Mouse (Mus musculus) liver, embryonic 16.5 days (tissue): ENCODE measurements around the gene Ifna14. TPM values are rescaled to one million over a fixed set of nuclear protein-coding genes. Genes with fewer than 3 reads are reported as not detected.

ENCODE experiments used
- ATAC-seq: fragments of 200-750 bp; cut with Nextera tagmentation; 2 replicates; pipeline ENCODE4 v1.8.0; 2017; ENCODE audit warnings: low read depth, mild to moderate bottlenecking, moderate number of reproducible peaks, moderate library complexity
- H3K27ac ChIP-seq: fragments of 300-500 bp; sonication (generic); 2 replicates; pipeline ENCODE4 v1.5.1; 2014; ENCODE audit warnings: mild to moderate bottlenecking, low read length
- H3K27me3 ChIP-seq: fragments of 300-500 bp; sonication (generic); 2 replicates; pipeline ENCODE4 v1.6.1; 2014; ENCODE audit warnings: low read depth, low read length, mixed read lengths; ENCODE audit not compliant: control insufficient read depth, insufficient read depth
- H3K36me3 ChIP-seq: fragments of 300-500 bp; sonication (generic); 2 replicates; pipeline ENCODE4 v1.6.1; 2014; ENCODE audit warnings: mild to moderate bottlenecking; ENCODE audit not compliant: control insufficient read depth, insufficient read depth
- H3K4me1 ChIP-seq: fragments of 300-500 bp; sonication (generic); 2 replicates; pipeline ENCODE4 v1.6.1; 2014; ENCODE audit warnings: low read depth, low read length, mixed read lengths; ENCODE audit not compliant: control insufficient read depth
- H3K4me2 ChIP-seq: fragments of 300-500 bp; sonication (generic); 2 replicates; pipeline ENCODE4 v1.6.1; 2014; ENCODE audit warnings: low read depth, low read length, mixed read lengths
- H3K4me3 ChIP-seq: fragments of 300-500 bp; sonication (generic); 2 replicates; pipeline ENCODE4 v1.5.1; 2014; ENCODE audit warnings: low read depth, mild to moderate bottlenecking, low read length
- H3K9ac ChIP-seq: fragments of 300-500 bp; sonication (generic); 2 replicates; pipeline ENCODE4 v1.6.1; 2014; ENCODE audit warnings: low read depth, low read length
- H3K9me3 ChIP-seq: fragments of 300-500 bp; sonication (generic); replicated peaks from 2 replicates; pipeline ENCODE4 v1.6.1; 2016; ENCODE audit warnings: low read length; ENCODE audit not compliant: control insufficient read depth
- WGBS: fragments of 180-500 bp; shearing (Covaris S2); extraction: QIAGEN DNeasy Blood & Tissue Kit; methylation state at CpG from one replicate; pipeline ENCODE4 v1.1.7; 2014; ENCODE audit not compliant: insufficient replicate concordance; 5-methylcytosine and 5-hydroxymethylcytosine counted together
- polyA plus RNA-seq: library from polyadenylated mRNA; unstranded; fragments of >200 nt; fragmentation: Nextera tagmentation; extraction: Ambion mirVana; gene quantifications from 2 replicates; pipeline ENCODE4 v1.2.1, GENCODE M21; 2015

Ifna14 gene
- polyA plus RNA-seq, 1 experiment from 2014 or later = not detected

GRCm38 (mm10) chr4:88536640-88537039 lies 35.0 kb downstream of the Ifna14 start:
- no peak for ATAC-seq
- Histone ChIP-seq H3K27me3 (no peaks in the 10 kb centered on the region), H3K9me3 (no peaks in the 10 kb centered on the region), H3K4me2 (no peak overlapping the region), H3K36me3 (no peaks in the 10 kb centered on the region), H3K27ac (no peak overlapping the region; the same call in none of the 2 replicates), H3K4me1 (peaks cover 21% of the 10 kb centered on the region), H3K9ac (no peak overlapping the region), H3K4me3 (no peak overlapping the region)
- 69% methylated on average over 7 of the region's 7 CpGs for WGBS

DNA sequence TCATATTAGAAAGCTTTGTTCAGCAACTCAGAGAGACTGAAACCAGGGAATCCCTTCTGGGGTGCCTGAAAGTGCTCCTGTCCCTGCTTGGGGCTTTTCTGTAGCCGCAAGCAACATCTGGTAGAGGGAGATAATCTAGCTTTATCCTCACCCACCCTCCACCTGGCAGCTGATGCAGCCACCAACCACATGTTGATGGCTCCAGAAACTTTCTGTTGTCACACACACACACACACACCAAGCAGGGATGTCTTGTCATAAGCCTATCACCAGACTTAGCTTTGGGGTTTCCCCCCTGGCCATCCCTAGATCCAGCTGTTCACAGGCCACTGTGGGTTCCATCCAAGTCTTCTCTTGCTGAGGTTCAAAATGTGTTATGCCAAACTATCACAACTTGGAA lies 35.9 kb downstream of the Ifna14 start:
- Histone ChIP-seq H3K36me3 (no peaks in the 10 kb centered on the region), H3K27ac (peak overlapping the region; percentile 67), H3K4me3 (no peak overlapping the region), H3K4me1 (peaks cover 21% of the 10 kb centered on the region), H3K27me3 (no peaks in the 10 kb centered on the region), H3K9me3 (no peaks in the 10 kb centered on the region), H3K9ac (no peak overlapping the region), H3K4me2 (peak overlapping the region; percentile 17; the same call in 1 of the 2 replicates)
- ATAC-seq = peak; percentile 95
- WGBS = 20% methylated on average over 1 of the region's 1 CpGs

- Histone ChIP-seq H3K36me3 (no peaks in the 10 kb centered on the region), H3K4me2 (no peak overlapping the region), H3K27me3 (no peaks in the 10 kb centered on the region), H3K4me3 (no peak overlapping the region), H3K9ac (no peak overlapping the region), H3K4me1 (peaks cover 21% of the 10 kb centered on the region), H3K27ac (no peak overlapping the region), H3K9me3 (no peaks in the 10 kb centered on the region)
- ATAC-seq = no peak
- 71% methylated on average over 1 of the region's 1 CpGs for WGBS
These were observed 36.7 kb downstream of the Ifna14 start for GRCm38 (mm10) chr4:88534903-88535302.

- Histone ChIP-seq H3K27me3 (no peaks in the 10 kb centered on the region), H3K4me2 (no peak overlapping the region), H3K4me1 (peaks cover 21% of the 10 kb centered on the region), H3K36me3 (no peaks in the 10 kb centered on the region), H3K9me3 (no peaks in the 10 kb centered on the region), H3K4me3 (no peak overlapping the region), H3K27ac (no peak overlapping the region), H3K9ac (no peak overlapping the region)
- 63% methylated on average over 2 of the region's 2 CpGs for WGBS
- no peak for ATAC-seq
These were observed 38.1 kb downstream of the Ifna14 start for GRCm38 (mm10) chr4:88533499-88533898.

- 63% methylated on average over 2 of the region's 2 CpGs for WGBS
- ATAC-seq = no peak
- H3K27me3 ChIP-seq = no peaks in the 10 kb centered on the region
These were observed 40.7 kb downstream of the Ifna14 start for GRCm38 (mm10) chr4:88530892-88531291.

GRCm38 (mm10) chr4:88530271-88530670 lies 41.3 kb downstream of the Ifna14 start:
- Histone ChIP-seq H3K27me3 (no peaks in the 10 kb centered on the region), H3K4me1 (peaks cover 3% of the 10 kb centered on the region; the same call in 1 of the 2 replicates), H3K36me3 (no peaks in the 10 kb centered on the region), H3K27ac (no peak overlapping the region), H3K4me3 (no peak overlapping the region), H3K9me3 (no peaks in the 10 kb centered on the region), H3K9ac (no peak overlapping the region), H3K4me2 (no peak overlapping the region)
- no peak for ATAC-seq
- WGBS = 58% methylated on average over 4 of the region's 4 CpGs

More at GRCm38 (mm10) chr4:88530892-88531291, 40.7 kb downstream of the Ifna14 start:
- no peak overlapping the region for H3K27ac ChIP-seq
- H3K9ac ChIP-seq = no peak overlapping the region
- H3K4me3 ChIP-seq = no peak overlapping the region
- no peaks in the 10 kb centered on the region for H3K36me3 ChIP-seq
- no peaks in the 10 kb centered on the region for H3K9me3 ChIP-seq
- H3K4me2 ChIP-seq = no peak overlapping the region
- H3K4me1 ChIP-seq = peaks cover 4% of the 10 kb centered on the region; the same call in 1 of the 2 replicates

DNA sequence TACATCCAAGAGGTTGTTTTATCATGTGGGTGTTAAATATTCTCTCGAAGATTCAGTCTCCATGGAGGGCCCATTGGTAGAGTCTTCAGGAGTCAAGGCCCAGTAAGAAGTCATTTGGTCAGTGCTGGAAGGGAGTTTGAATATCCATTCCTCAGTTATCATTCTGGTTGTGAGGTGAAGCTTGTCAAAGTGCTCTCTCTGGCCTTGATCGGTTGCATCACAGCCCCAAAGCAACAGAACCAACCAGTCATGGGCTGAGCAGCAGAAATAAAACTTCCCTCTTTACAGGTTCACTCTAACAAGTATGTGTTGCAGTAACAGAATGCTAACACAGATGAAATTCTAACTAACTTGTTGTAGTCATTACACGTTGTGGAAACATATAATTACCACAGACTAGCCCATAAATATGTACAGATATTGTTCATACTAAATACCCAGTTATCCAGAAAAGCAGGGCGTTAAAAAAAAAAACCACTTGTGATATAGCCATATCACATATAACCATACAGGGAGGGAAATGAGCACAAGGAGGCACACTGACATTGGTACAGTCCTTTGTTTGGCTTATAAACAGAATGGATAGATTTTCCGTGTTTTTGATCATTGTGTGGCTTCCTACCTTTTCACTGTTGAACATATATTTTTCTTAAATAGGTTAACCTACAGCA lies 45.1 kb downstream of the Ifna14 start:
- H3K9me3 ChIP-seq = no peaks in the 10 kb centered on the region
- H3K4me3 ChIP-seq = no peak overlapping the region
- ATAC-seq = peak; percentile 59
- no peaks in the 10 kb centered on the region for H3K36me3 ChIP-seq
- no peaks in the 10 kb centered on the region for H3K27me3 ChIP-seq
- H3K9ac ChIP-seq = no peak overlapping the region
- 43% methylated on average over 5 of the region's 5 CpGs for WGBS
- H3K4me1 ChIP-seq = no peaks in the 10 kb centered on the region; the same call in 1 of the 2 replicates
- peak overlapping the region; percentile 33; the same call in 1 of the 2 replicates for H3K27ac ChIP-seq
- H3K4me2 ChIP-seq = no peak overlapping the region

- H3K36me3 ChIP-seq = no peaks in the 10 kb centered on the region
- H3K9ac ChIP-seq = no peak overlapping the region
- 55% methylated on average over 3 of the region's 3 CpGs for WGBS
These were observed 46.2 kb downstream of the Ifna14 start for GRCm38 (mm10) chr4:88525393-88525792.

DNA sequence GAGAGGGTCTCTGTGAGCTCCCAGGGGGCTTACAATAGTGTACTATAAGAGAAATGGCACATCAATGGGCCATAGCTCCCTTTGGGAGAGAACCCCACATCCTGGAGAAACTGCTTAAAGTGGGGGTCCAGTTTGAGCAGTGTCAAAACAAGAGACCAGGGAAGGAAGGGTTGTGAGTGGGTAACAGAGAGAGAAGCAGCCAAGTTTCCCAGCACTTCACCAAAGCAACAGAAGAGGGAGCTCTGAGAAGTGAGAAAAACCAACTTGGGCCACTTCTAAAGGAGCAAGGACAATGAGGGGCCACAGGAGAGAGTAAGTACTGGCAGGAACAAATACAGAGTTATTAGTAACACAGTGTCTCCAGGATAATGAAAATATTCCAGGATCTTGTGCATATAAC lies 48.4 kb downstream of the Ifna14 start:
- H3K4me3 ChIP-seq = no peak overlapping the region
- no peaks in the 10 kb centered on the region for H3K27me3 ChIP-seq
- no peak overlapping the region for H3K4me2 ChIP-seq
- no peaks in the 10 kb centered on the region; the same call in 1 of the 2 replicates for H3K4me1 ChIP-seq
- H3K27ac ChIP-seq = no peak overlapping the region
- no peak overlapping the region for H3K9ac ChIP-seq
- no peak for ATAC-seq
- H3K9me3 ChIP-seq = no peaks in the 10 kb centered on the region
- H3K36me3 ChIP-seq = no peaks in the 10 kb centered on the region

More at GRCm38 (mm10) chr4:88525393-88525792, 46.2 kb downstream of the Ifna14 start:
- no peaks in the 10 kb centered on the region; the same call in 1 of the 2 replicates for H3K4me1 ChIP-seq
- H3K4me3 ChIP-seq = no peak overlapping the region
- no peaks in the 10 kb centered on the region for H3K27me3 ChIP-seq
- H3K4me2 ChIP-seq = no peak overlapping the region
- H3K27ac ChIP-seq = no peak overlapping the region
- ATAC-seq = no peak
- H3K9me3 ChIP-seq = no peaks in the 10 kb centered on the region
